In the genomic region with DNA sequence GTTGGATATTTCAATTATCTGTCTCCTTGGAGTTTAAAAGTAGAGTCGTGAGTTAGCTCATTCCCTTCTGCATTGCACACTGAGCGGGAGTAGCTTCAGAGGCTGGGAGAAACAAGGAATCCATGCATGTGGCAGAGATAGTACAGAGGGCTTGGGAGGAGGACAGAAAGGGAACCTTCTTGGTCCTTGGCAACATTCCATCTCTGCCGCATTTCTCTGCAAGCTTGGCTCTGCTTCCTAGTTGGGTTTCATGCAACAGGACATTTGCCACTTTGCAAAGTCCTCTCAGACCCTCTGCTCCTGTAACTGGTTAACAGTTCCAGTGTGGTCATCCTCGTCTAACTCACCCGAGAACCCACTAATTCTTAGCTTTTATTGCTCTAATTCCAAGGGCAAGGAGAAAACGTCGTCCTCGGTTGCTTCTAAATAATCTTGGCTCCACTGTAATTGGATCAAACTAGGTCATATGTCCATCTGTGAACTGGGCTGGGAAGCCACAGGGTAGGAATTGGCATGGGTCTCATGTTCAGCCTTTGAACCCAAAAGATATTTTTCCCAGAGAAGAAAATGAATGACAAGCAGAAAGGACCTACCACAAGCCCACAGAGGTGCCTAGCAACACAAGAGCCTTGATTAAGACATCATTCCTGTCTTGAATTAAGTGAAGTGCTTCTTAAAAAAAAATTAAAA, we compare ENCODE assay signal across 18 mouse cellular contexts. TPM values are rescaled to one million over a fixed set of nuclear protein-coding genes. Genes with fewer than 3 reads are reported as not detected.
"Had no signal": no experiment of that assay in that cellular context is flagged by ENCODE, and none has a peak within 500 bp of the region (broad histone marks: within the 10 kb centered on the region; RNA-seq: fewer than 3 reads in every experiment).

No protein-coding gene starts in this region.

- DNase-seq: kidney, postnatal 10 days; left cerebral cortex, postnatal 4 days; lung, adult 18-20 months; lung, postnatal 4 days; midbrain, embryonic 14.5 days; retina, postnatal 1 day; right cerebral cortex, postnatal 4 days; spleen, adult 18-20 months; thymus, adult 2 months; thymus, postnatal 25 days had no signal

- ATAC-seq: lung, postnatal 0 days had no signal

- H3K27ac ChIP-seq: limb, embryonic 13.5 days; liver, embryonic 14.5 days; midbrain, embryonic 10.5 days; neural tube, embryonic 12.5 days had no signal

- H3K4me3 ChIP-seq: limb, embryonic 13.5 days; midbrain, embryonic 10.5 days; myocyte; neural tube, embryonic 12.5 days had no signal

- H3K27me3 ChIP-seq: limb, embryonic 13.5 days; neural tube, embryonic 12.5 days had no signal

- H3K4me1 ChIP-seq: limb, embryonic 13.5 days; midbrain, embryonic 10.5 days; neural tube, embryonic 12.5 days had no signal

RNA-seq across cellular contexts. Expression of a gene that starts 32.2 kb away (rescaled TPM):
- total RNA-seq: megakaryocyte, adult 5-6 weeks had no signal
- polyA plus RNA-seq: liver, adult 2 months; myocyte had no signal
